Mouse (Mus musculus) ES-Bruce4 (cell line): ENCODE results near the gene AC124108.1.

ENCODE experiments used
- CTCF ChIP-seq: IDR thresholded peaks from one replicate; pipeline ENCODE4 v1.8.1; 2011; ENCODE audit warnings: low read depth, low read length
- EP300 ChIP-seq: IDR thresholded peaks from 2 replicates; pipeline ENCODE4 v1.6.1; 2011; ENCODE audit warnings: low read depth, low read length; ENCODE audit not compliant: insufficient read depth
- POLR2A ChIP-seq: IDR thresholded peaks from one replicate; pipeline ENCODE4 v1.8.1; 2011; ENCODE audit warnings: low read length; ENCODE audit not compliant: insufficient read depth

DNA sequence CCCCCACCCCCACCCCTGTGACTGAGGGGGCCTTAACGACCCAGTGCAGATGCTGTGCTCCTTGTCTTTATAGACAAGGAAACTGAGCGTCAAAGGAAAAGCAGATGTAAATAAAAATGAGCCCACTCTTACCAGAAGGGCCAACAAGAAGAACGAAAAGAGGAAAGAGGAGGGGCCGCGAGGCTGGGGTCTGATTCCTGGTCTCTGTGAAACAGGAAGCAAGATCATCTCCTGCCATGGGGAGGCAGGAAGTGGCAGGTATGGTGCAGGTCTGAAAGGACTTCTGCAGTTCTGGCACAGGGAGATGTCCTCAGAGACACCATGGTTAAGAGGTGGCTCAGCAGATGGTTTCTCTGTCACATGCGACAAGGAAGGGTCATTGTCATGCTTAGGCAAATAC lies 20.6 kb upstream of the AC124108.1 start:
- no peak for TF ChIP-seq CTCF
- no peak for TF ChIP-seq EP300
- no peak for TF ChIP-seq POLR2A
